Comparison of ENCODE assay signal across 7 mouse cellular contexts in genomic region chr7:28180890-28181289, GRCm38 (mm10). TPM values are rescaled to one million over a fixed set of nuclear protein-coding genes. Genes with fewer than 3 reads are reported as not detected.
A peak's percentile ranks its signal among the peaks of the same experiment; 100 is the strongest.
DNase-seq lines count a peak whose midpoint lies in the region; ATAC-seq and TF ChIP-seq lines count a peak whose summit lies in the region.

No protein-coding gene starts in this region.

- no peak for TF ChIP-seq CTCF in testis, adult 2 months (IDR thresholded peaks at IDR 0.05; ENCODE audit: control insufficient read depth, insufficient read depth, insufficient replicate concordance, low read depth, low read length)
- TF ChIP-seq CTCF in liver, embryonic 14.5 days (IDR thresholded peaks at IDR 0.05; ENCODE audit: low read depth), result no peak

- H3K27me3 ChIP-seq in testis, adult 2 months (ENCODE audit: control insufficient read depth, insufficient read depth, low read length), result no peaks in the 10 kb centered on the region
- no peaks in the 10 kb centered on the region for H3K27me3 ChIP-seq in forebrain, embryonic 16.5 days (replicated peaks; ENCODE audit: control insufficient read depth, insufficient read depth, low read length)
- H3K27me3 ChIP-seq in liver, embryonic 14.5 days (ENCODE audit: control insufficient read depth, insufficient read depth, low read length), result no peaks in the 10 kb centered on the region

- TF ChIP-seq EP300 in liver, embryonic 14.5 days (IDR thresholded peaks at IDR 0.05; ENCODE audit: low read depth), result no peak

- peak overlapping the region; percentile 95 for H3K27ac ChIP-seq in testis, adult 2 months (ENCODE audit: control insufficient read depth, insufficient read depth, low read depth, low read length)
- no peak overlapping the region for H3K27ac ChIP-seq in forebrain, embryonic 16.5 days (ENCODE audit: low read length)
- H3K27ac ChIP-seq in liver, embryonic 14.5 days, result peak overlapping the region; percentile 83

- H3K4me3 ChIP-seq in testis, adult 2 months (ENCODE audit: control insufficient read depth, low read depth, low read length), result peak overlapping the region; percentile 97
- peak overlapping the region; percentile 67 for H3K4me3 ChIP-seq in forebrain, embryonic 16.5 days (replicated peaks; ENCODE audit: low read length)
- peak overlapping the region in 1 of 2 experiments; percentile 89; a peak in 2 of 4 replicates for H3K4me3 ChIP-seq in liver, embryonic 14.5 days (ENCODE audit: insufficient read depth in 1 of 2, low read depth in 2 of 2, low read length in 2 of 2)

- WGBS in forebrain, embryonic 16.5 days, result 75% methylated on average over 5 of the region's 5 CpGs
- WGBS in liver, embryonic 14.5 days (ENCODE audit: insufficient replicate concordance), result 43% methylated on average over 5 of the region's 5 CpGs

- H3K4me2 ChIP-seq in forebrain, embryonic 16.5 days (ENCODE audit: low read length), result peak overlapping the region; percentile 80
- H3K4me2 ChIP-seq in liver, embryonic 14.5 days (ENCODE audit: low read depth), result peak overlapping the region; percentile 97

- H3K4me1 ChIP-seq in testis, adult 2 months (ENCODE audit: control insufficient read depth, insufficient read depth, low read length), result peaks cover 10% of the 10 kb centered on the region
- H3K4me1 ChIP-seq in forebrain, embryonic 16.5 days (replicated peaks; ENCODE audit: control insufficient read depth, insufficient read depth, low read length), result peaks cover 14% of the 10 kb centered on the region
- peaks cover 10 to 15% of the 10 kb centered on the region in 2 experiments for H3K4me1 ChIP-seq in liver, embryonic 14.5 days (replicated peaks; ENCODE audit: control insufficient read depth in 2 of 2, insufficient read depth in 2 of 2, low read length in 1 of 2)

- peaks cover 6% of the 10 kb centered on the region for H3K36me3 ChIP-seq in testis, adult 2 months (ENCODE audit: control insufficient read depth, insufficient read depth, low read length)
- H3K36me3 ChIP-seq in forebrain, embryonic 16.5 days (ENCODE audit: control insufficient read depth, insufficient read depth), result peaks cover 47% of the 10 kb centered on the region
- peaks cover 30% of the 10 kb centered on the region for H3K36me3 ChIP-seq in liver, embryonic 14.5 days (replicated peaks; ENCODE audit: control insufficient read depth, insufficient read depth, low read depth)

- no peak for ATAC-seq in forebrain, embryonic 16.5 days
- no peak for ATAC-seq in liver, embryonic 14.5 days (ENCODE audit: insufficient read depth)

- no peak for DNase-seq in testis, postnatal 14 days (ENCODE audit: low spot score)
- DNase-seq in liver, embryonic 14.5 days (ENCODE audit: low read depth in 3 of 3, low spot score in 3 of 3), result peak in 2 of 3 experiments; percentile 41 to 42
- no peak for DNase-seq in retina, postnatal 1 day
- DNase-seq in urinary bladder, postnatal 4 days (ENCODE audit: low spot score in 2 of 2), result no peak
- DNase-seq in urinary bladder, postnatal 36 days (ENCODE audit: low spot score in 2 of 2), result no peak

- no peak for TF ChIP-seq POLR2A in testis, adult 2 months (IDR thresholded peaks at IDR 0.05; ENCODE audit: control insufficient read depth, low read depth, low read length)

- H3K9me3 ChIP-seq in forebrain, embryonic 16.5 days (ENCODE audit: control insufficient read depth, low read length), result no peaks in the 10 kb centered on the region
- no peaks in the 10 kb centered on the region for H3K9me3 ChIP-seq in liver, embryonic 14.5 days (ENCODE audit: control insufficient read depth, low read length)

- H3K9ac ChIP-seq in forebrain, embryonic 16.5 days (replicated peaks; ENCODE audit: low read depth, low read length), result peak overlapping the region; percentile 77
- H3K9ac ChIP-seq in liver, embryonic 14.5 days (replicated peaks), result peak overlapping the region; percentile 79

RNA-seq across cellular contexts. Expression of gene Dyrk1b, which starts 1.6 kb away (rescaled TPM):
- polyA plus RNA-seq in testis, adult 2 months (2012; rRNA removed), result 462 and 482 TPM in 2 replicates
- 14.4 and 14.8 TPM in 2 replicates for polyA plus RNA-seq in forebrain, embryonic 16.5 days (2015; fragmentation: Nextera tagmentation; extraction: Ambion mirVana)
- polyA plus RNA-seq in liver, embryonic 14.5 days (2012; rRNA removed), result 2.7 and 3.6 TPM in 2 replicates
- 1.9 and 2.5 TPM in 2 replicates for polyA plus RNA-seq in liver, embryonic 14.5 days (2014; fragmentation: Nextera tagmentation; extraction: Ambion mirVana)

RNA-seq across cellular contexts. Expression of gene Fbl, which starts 11.4 kb away (rescaled TPM):
- polyA plus RNA-seq in testis, adult 2 months (2012; rRNA removed), result 41.3 and 50.0 TPM in 2 replicates
- 84.4 and 86.8 TPM in 2 replicates for polyA plus RNA-seq in forebrain, embryonic 16.5 days (2015; fragmentation: Nextera tagmentation; extraction: Ambion mirVana)
- 135 and 219 TPM in 2 replicates for polyA plus RNA-seq in liver, embryonic 14.5 days (2012; rRNA removed)
- 24.4 and 29.7 TPM in 2 replicates for polyA plus RNA-seq in liver, embryonic 14.5 days (2014; fragmentation: Nextera tagmentation; extraction: Ambion mirVana)

RNA-seq across cellular contexts. Expression of gene 9530053A07Rik, which starts 51.6 kb away (rescaled TPM):
- polyA plus RNA-seq in testis, adult 2 months (2012; rRNA removed), result 0.04 and 0.05 TPM in 2 replicates
- polyA plus RNA-seq in forebrain, embryonic 16.5 days (2015; fragmentation: Nextera tagmentation; extraction: Ambion mirVana), result 0.06 and 0.14 TPM in 2 replicates
- polyA plus RNA-seq in liver, embryonic 14.5 days (2012; rRNA removed), result not detected in 2 replicates
- polyA plus RNA-seq in liver, embryonic 14.5 days (2014; fragmentation: Nextera tagmentation; extraction: Ambion mirVana), result not detected in 2 replicates

Comparison
In these comparisons a context has a peak if more than half of its experiments do, and no peak if none do; other contexts are left out.
1. DNase-seq: peak in liver, embryonic 14.5 days (2 of 3); none in testis, postnatal 14 days (single experiment), retina, postnatal 1 day (single experiment), urinary bladder, postnatal 4 days (0 of 2) and urinary bladder, postnatal 36 days (0 of 2).
2. RNA of gene Dyrk1b, which starts 1.6 kb away (polyA plus RNA-seq): 462 to 482 TPM in testis, adult 2 months; 14.4 to 14.8 TPM in forebrain, embryonic 16.5 days and 1.9 to 3.6 TPM in liver, embryonic 14.5 days; every median in the first group is over 10 times any median in the second.